Mouse (Mus musculus) adrenal gland, postnatal 4 days (tissue): ENCODE measurements around the gene Tgif2. TPM values are rescaled to one million over a fixed set of nuclear protein-coding genes. Genes with fewer than 3 reads are reported as not detected.
"Not testable (repeated sequence)": the region's sequence is repeated elsewhere in the genome, so short reads cannot be mapped to it uniquely, and the experiment has no call there.

ENCODE experiments used
- DNase-seq, 2 experiments: peaks; one replicate each; pipeline ENCODE4 v3.0.0; 2021 to 2022; ENCODE audit warnings: low spot score in 2 of 2, mixed read lengths in 2 of 2
- long read RNA-seq, 2 experiments: library from polyadenylated mRNA; stranded (forward); transcript quantifications; one replicate each; pipeline ENCODE4 v2.0.0; 2021
- total RNA-seq, 2 experiments: library from RNA; stranded (reverse); gene quantifications; 2 replicates each; pipeline ENCODE4 v1.2.3; 2021

Gene Tgif2
- 10 to 100 TPM; 23.0 to 25.1 TPM for total RNA-seq
- long read RNA-seq, experiment 1, transcript Tgif2-202 (3 exons, 2,900 nt): major isoform, 13 of 22 reads
- long read RNA-seq, experiment 1, partial matches to known transcripts: 0 of 22 reads
- long read RNA-seq, experiment 1, other reads (novel, unspliced or antisense): 8 of 22 reads
- long read RNA-seq, experiment 2, transcript Tgif2-202 (3 exons, 2,900 nt): major isoform, 11 of 28 reads
- long read RNA-seq, experiment 2, partial matches to known transcripts: 1 of 28 reads
- long read RNA-seq, experiment 2, other reads (novel, unspliced or antisense): 15 of 28 reads

- peak; percentile 49 to 67 for DNase-seq
Measured at GRCm38 (mm10) chr2:156839319-156840191, at the start of gene Tgif2. Gene Tgif2, plus strand, starts transcription at chr2:156840007.

- no peak for DNase-seq
Measured at GRCm38 (mm10) chr2:156798516-156798915, 41.3 kb upstream of the Tgif2 start.

GRCm38 (mm10) chr2:156801045-156801444 lies 38.8 kb upstream of the Tgif2 start:
- no peak for DNase-seq

GRCm38 (mm10) chr2:156802116-156802515 lies 37.7 kb upstream of the Tgif2 start:
- not testable (repeated sequence) for DNase-seq

- DNase-seq: no peak
Measured at GRCm38 (mm10) chr2:156803698-156804372, 36.0 kb upstream of the Tgif2 start.

GRCm38 (mm10) chr2:156804589-156804988 lies 35.2 kb upstream of the Tgif2 start:
- no peak for DNase-seq

GRCm38 (mm10) chr2:156806886-156807285 lies 32.9 kb upstream of the Tgif2 start:
- DNase-seq: no peak

- DNase-seq: peak in 1 of 2 experiments; percentile 26
Measured at GRCm38 (mm10) chr2:156809579-156809978, 30.2 kb upstream of the Tgif2 start.

- DNase-seq: no peak
Measured at GRCm38 (mm10) chr2:156810716-156811115, 29.1 kb upstream of the Tgif2 start.

GRCm38 (mm10) chr2:156811556-156811955 lies 28.3 kb upstream of the Tgif2 start:
- no peak for DNase-seq

GRCm38 (mm10) chr2:156814344-156814801 lies 25.4 kb upstream of the Tgif2 start:
- DNase-seq: no peak

GRCm38 (mm10) chr2:156814893-156815292 lies 24.9 kb upstream of the Tgif2 start:
- DNase-seq: no peak

- DNase-seq: no peak
Measured at GRCm38 (mm10) chr2:156815412-156815811, 24.4 kb upstream of the Tgif2 start.

GRCm38 (mm10) chr2:156816116-156816515 lies 23.7 kb upstream of the Tgif2 start:
- no peak for DNase-seq

- not testable (repeated sequence) for DNase-seq
Measured at GRCm38 (mm10) chr2:156825128-156825527, 14.7 kb upstream of the Tgif2 start.

- no peak for DNase-seq
Measured at GRCm38 (mm10) chr2:156834336-156834735, 5.5 kb upstream of the Tgif2 start.

GRCm38 (mm10) chr2:156838839-156839238 lies 968 bp upstream of the Tgif2 start:
- no peak for DNase-seq

GRCm38 (mm10) chr2:156840301-156841027 lies 657 bp downstream of the Tgif2 start:
- DNase-seq: peak in 1 of 2 experiments; percentile 18

- DNase-seq: peak in 1 of 2 experiments; percentile 39
Measured at GRCm38 (mm10) chr2:156841028-156841840, 1.4 kb downstream of the Tgif2 start.
